Mouse (Mus musculus) G1E (cell line): ENCODE measurements at regions not wholly inside any gene's neighbourhood (a gene's known extent, or its start where the extent isn't known, plus 50 kb on each side); places are given as distances from the start of the nearest gene placed in this dataset.

Source experiments
- CTCF ChIP-seq: IDR thresholded peaks from 2 replicates; pipeline ENCODE4 v1.5.1; 2012; ENCODE audit warnings: low read depth, low read length, inconsistent platforms, mixed read lengths
- GATA1 ChIP-seq: IDR thresholded peaks from 2 replicates; pipeline ENCODE4 v1.6.1; 2012; ENCODE audit warnings: borderline replicate concordance, low read length, inconsistent platforms, mixed read lengths
- TAL1 ChIP-seq: conservative IDR thresholded peaks from 2 replicates; pipeline ENCODE4 v1.6.1; 2012; ENCODE audit warnings: low read depth, low read length, inconsistent platforms, mixed read lengths

GRCm38 (mm10) chr11:24464642-24465041 lies 386.8 kb downstream of the Bcl11a start:
- TF ChIP-seq TAL1: no peak
- no peak for TF ChIP-seq CTCF
- no peak for TF ChIP-seq GATA1
